Mouse (Mus musculus): Measurements from ENCODE around the gene Ralgapb.

The Ralgapb gene

DNA sequence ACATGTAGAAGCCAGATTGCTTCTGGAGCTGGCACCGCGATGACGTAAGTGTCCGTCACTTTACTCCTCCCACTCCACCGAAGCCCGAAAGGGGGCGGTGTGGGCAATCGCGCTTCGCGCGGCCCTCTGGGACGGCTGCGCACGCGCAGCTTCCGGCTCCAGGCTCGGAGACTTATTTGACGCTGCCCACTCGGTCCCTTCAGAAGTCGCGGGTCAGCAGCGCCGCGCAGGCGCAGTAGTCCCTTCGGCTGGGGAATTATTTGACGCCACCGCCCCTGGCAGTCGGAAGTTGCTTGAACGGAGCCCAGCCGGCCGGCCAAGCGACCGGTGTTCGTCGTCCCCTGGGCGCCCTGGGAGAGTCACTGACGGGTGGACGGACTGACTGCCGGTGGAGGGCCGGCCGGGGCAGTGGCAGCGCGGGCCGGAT, at the start of gene Ralgapb:
Gene Ralgapb (plus strand): TSS at position 254 of the 427 bp plus-strand sequence.
- DNase-seq (ENCODE audit: extremely low read depth, low read depth, low spot score) = peak; percentile 76

GRCm38 (mm10) chr2:158360873-158361677, 48.6 kb upstream of the Ralgapb start:
- DNase-seq (ENCODE audit: extremely low read depth, low read depth, low spot score) = peak; percentile 30

GRCm38 (mm10) chr2:158361678-158362320, 47.8 kb upstream of the Ralgapb start:
- DNase-seq (ENCODE audit: extremely low read depth, low read depth, low spot score) = no peak

- DNase-seq (ENCODE audit: extremely low read depth, low read depth, low spot score) = no peak
These were observed 45.5 kb upstream of the Ralgapb start for GRCm38 (mm10) chr2:158364175-158364574.

GRCm38 (mm10) chr2:158365099-158365850, 44.4 kb upstream of the Ralgapb start:
- no peak for DNase-seq (ENCODE audit: extremely low read depth, low read depth, low spot score)

GRCm38 (mm10) chr2:158367654-158368053, 42.0 kb upstream of the Ralgapb start:
- DNase-seq (ENCODE audit: extremely low read depth, low read depth, low spot score) = no peak

GRCm38 (mm10) chr2:158368313-158368712, 41.3 kb upstream of the Ralgapb start:
- no peak for DNase-seq (ENCODE audit: extremely low read depth, low read depth, low spot score)

GRCm38 (mm10) chr2:158369474-158370172, 40.0 kb upstream of the Ralgapb start:
- no peak for DNase-seq (ENCODE audit: extremely low read depth, low read depth, low spot score)

- DNase-seq (ENCODE audit: extremely low read depth, low read depth, low spot score) = no peak
These were observed 39.5 kb upstream of the Ralgapb start for GRCm38 (mm10) chr2:158370173-158370550.

DNA sequence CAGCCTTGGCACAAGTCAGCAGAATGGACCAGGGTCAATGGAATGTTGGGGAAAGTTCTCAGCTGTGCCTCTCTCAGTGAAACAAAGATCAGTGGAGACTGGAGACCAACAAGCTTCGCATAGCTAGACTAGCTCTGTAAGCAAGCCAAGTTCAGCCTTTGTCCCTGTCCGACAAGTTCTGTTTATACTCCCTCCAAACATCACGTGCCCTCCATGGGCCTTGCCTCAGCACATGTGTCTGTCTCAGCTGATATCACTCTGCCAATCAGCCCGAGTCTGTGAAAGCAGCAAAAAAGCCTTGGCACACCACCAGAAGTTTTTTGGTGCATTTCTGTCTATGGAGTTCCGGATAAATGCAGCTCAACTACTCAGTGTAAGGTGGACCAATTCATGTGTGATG, 36.6 kb upstream of the Ralgapb start:
- no peak for DNase-seq (ENCODE audit: extremely low read depth, low read depth, low spot score)

DNA sequence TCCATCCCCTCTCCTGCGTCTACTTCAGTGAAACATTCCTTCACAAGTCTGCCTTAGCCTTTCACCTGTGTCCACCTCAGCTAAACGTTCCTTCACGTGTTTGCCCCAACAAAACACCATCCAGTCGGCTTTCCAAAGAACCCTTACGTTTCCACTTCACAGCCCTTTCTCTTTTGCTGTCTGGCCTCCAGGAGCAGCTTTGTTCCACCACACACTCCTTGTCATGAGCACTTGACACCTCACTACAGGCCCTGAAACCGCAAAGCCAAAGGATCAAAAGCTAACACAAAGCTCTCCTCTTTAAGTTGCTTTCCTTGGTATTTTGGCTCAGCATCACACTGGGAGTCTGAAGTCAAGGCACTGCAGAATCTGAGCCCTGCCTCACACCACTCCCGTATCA, 36.1 kb upstream of the Ralgapb start:
- DNase-seq (ENCODE audit: extremely low read depth, low read depth, low spot score) = no peak

DNA sequence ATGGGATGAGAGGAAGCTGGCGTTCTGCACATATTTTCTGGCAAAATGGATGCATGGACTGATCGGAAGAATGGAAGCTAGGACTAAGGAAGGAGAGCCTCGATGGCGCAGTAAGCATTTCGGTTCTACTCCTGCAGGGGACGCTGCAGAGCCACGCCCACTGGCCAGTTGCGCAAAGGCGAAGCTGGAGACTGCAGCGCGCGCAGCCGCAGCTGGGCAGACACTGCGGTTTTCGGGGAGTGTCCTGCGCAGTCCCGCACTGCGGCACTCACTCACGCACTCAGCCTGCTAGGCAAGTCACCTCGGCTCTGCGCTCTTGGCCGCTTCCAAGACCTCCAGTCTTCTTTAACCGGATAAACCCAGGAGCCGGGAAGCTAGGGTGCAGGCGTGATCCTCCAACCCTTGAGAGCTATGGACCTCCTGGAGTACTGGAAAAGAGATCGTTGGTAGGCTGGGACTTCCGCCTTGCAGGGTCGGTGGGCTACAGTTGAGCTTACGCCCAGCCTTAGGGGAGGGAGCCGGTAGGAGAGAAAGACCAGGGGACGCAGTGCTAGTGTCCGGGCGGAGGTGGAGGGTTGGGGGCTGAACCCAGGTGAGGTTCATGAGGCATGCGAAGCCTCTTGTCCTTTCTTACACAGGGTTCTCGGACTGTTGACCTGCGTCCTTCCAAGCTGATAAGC, 34.1 kb upstream of the Ralgapb start, which contains the start of gene Snhg11:
Gene Snhg11 (plus strand): TSS at position 196 of the 680 bp plus-strand sequence.
- DNase-seq (ENCODE audit: extremely low read depth, low read depth, low spot score) = no peak

- no peak for DNase-seq (ENCODE audit: extremely low read depth, low read depth, low spot score)
These were observed 33.4 kb upstream of the Ralgapb start for GRCm38 (mm10) chr2:158376123-158376687.

DNA sequence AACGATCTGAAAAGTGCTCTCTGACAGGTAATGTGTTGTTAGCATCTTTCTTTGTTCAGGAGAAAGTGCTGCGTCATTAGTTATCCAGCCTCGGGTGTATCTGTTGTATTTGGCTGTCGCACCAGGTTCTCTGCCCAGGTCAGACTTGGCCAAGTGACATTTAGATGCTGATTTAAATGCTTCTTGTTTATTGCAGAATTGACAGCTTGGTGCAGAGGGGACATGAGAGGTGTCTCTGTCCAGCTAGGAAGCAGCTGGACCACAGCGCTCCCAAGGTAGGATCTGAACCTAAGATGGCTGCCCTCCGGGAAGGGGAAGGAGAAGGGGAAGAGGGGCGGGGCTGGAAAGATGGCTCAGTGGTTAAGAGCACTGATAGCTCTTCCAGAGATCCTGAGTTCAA, 32.9 kb upstream of the Ralgapb start:
- DNase-seq (ENCODE audit: extremely low read depth, low read depth, low spot score) = no peak

DNA sequence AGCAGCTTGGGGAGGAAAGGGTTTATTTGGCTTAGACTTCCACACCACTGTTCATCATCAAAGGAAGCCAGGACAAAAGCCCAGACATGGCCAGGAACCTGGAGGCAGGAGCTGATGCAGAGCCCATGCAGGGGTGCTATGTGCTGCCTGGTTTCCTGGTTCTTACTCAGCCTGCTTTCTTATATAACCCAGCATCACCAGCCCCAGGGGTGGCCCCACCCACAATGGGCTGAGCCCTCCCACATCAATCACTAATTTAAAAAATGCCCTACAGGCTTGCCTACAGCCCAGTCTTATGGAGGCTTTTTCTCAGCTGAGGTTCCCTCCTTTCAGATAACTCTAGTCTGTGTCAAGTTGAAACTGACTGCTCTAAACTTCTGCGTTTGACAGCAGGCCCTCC, 31.8 kb upstream of the Ralgapb start:
- no peak for DNase-seq (ENCODE audit: extremely low read depth, low read depth, low spot score)

DNA sequence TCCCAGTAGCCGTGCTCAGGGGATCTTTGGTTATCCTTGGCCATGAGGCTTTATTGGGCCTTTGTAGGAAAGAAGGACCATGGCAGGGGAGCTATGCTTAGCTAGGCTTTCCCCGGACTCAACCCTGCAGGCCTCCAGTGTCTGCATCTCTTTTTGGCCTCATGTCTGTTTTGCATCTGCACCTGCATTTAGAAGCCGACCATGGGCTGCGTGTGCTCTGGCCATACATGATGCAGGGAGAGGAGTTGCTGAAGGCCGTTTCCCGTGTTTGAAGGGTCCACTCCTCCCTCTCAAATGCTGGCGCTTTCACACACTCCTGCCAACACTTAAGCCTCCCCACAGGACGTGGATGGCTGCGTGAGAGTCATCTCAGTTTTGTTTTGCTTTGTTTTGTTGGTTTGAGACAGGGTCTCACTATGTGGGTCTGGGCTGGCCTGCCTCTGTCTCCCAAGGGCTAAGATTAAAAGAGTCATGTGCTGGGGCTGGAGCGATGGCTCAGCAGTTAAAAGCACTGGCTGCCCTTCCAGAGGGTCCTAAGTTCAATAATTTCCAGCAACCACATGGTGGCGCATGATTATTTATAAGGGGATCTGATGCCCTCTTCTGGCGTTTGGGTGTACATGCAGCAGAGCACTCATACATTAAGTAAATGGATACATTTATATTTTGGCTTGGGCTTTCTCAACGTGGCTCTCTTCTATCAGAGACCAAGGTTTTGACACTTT, 30.1 kb upstream of the Ralgapb start:
- no peak for DNase-seq (ENCODE audit: extremely low read depth, low read depth, low spot score)

GRCm38 (mm10) chr2:158386072-158386471, 23.6 kb upstream of the Ralgapb start:
- no peak for DNase-seq (ENCODE audit: extremely low read depth, low read depth, low spot score)

GRCm38 (mm10) chr2:158389421-158389820, 20.2 kb upstream of the Ralgapb start:
- DNase-seq (ENCODE audit: extremely low read depth, low read depth, low spot score) = no peak

DNA sequence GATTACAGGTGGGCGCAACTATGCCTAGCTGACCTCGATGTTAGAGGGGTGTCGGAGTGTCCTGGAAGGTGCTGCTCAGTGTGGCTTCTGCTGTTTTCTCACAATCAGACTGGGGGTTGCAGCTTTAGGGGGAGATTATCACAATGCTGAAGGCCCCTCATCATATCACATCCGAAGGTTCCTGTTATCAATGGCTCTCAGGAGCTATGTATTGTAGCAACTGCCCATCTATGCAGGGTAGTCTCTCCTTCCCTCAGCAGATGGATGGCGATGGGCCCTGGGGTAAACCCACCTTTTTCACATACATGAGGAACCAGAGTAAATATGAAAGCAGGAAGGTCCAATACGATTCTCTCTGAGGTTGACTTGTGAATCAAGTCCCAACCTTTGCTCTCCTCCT, 13.3 kb upstream of the Ralgapb start:
- no peak for DNase-seq (ENCODE audit: extremely low read depth, low read depth, low spot score)
